9 mouse cellular contexts compared by ENCODE assay signal in the genomic region with DNA sequence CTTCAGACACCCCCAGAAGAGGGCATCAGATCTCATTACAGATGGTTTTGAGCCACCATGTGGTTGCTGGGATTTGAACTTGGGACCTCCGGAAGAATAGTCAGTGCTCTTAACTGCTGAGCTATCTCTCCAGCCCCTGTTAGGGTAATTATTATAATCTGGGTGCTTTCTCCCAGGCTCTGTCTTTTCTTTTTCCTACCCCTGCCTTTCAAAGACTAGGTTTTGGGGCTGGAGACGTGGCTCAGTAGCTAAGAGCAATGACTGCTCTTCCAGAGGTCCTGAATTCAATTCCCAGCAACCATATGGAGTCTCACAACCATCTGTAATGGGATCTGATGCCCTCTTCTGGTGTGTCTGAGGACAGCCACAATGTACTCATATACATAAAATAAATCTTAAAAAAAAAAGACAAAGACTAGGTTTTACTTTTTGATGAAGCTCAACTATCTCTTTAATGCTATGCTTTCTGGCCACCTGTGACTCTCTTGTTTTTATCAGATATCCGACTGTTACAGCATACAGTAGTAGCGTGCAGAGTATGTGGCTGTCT. TPM values are rescaled to one million over a fixed set of nuclear protein-coding genes. Genes with fewer than 3 reads are reported as not detected.
DNase-seq lines count a peak whose midpoint lies in the region; ATAC-seq and TF ChIP-seq lines count a peak whose summit lies in the region.
"Had no signal": no experiment of that assay in that cellular context is flagged by ENCODE, and none has a peak within 500 bp of the region (broad histone marks: within the 10 kb centered on the region; RNA-seq: fewer than 3 reads in every experiment).

No protein-coding gene starts in this region.

- DNase-seq in heart, adult 9 months (ENCODE audit: low spot score in 2 of 2): no peak
- DNase-seq in G1E (ENCODE audit: low spot score): no peak
- DNase-seq in hindbrain, embryonic 10.5 days (ENCODE audit: low spot score): no peak
- DNase-seq in gastrocnemius, postnatal 10 days: no peak
- DNase-seq in gastrocnemius, adult 18-20 months (ENCODE audit: low spot score): no peak
- DNase-seq in layer of hippocampus, postnatal 25 days (ENCODE audit: extremely low spot score in 1 of 2, low spot score in 1 of 2): no peak
- DNase-seq: cerebellum, adult 11 months had no signal

- peak overlapping the region; percentile 74 for H3K9ac ChIP-seq in heart, embryonic 12.5 days

- H3K9me3 ChIP-seq in heart, embryonic 12.5 days (replicated peaks): no peaks in the 10 kb centered on the region
- H3K9me3 ChIP-seq in G1E (replicated peaks): no peaks in the 10 kb centered on the region
- H3K9me3 ChIP-seq in hindbrain, embryonic 10.5 days: no peaks in the 10 kb centered on the region

- peaks cover 9% of the 10 kb centered on the region for H3K4me1 ChIP-seq in heart, embryonic 12.5 days (replicated peaks)
- peaks cover 35% of the 10 kb centered on the region for H3K4me1 ChIP-seq in G1E (ENCODE audit: insufficient read depth, low read depth, low read length)
- peaks cover 35% of the 10 kb centered on the region for H3K4me1 ChIP-seq in hindbrain, embryonic 10.5 days (replicated peaks)

- no peak overlapping the region for H3K27ac ChIP-seq in heart, embryonic 12.5 days (ENCODE audit: poor library complexity, severe bottlenecking)
- peak overlapping the region; percentile 96; the same call in 1 of the 2 replicates for H3K27ac ChIP-seq in hindbrain, embryonic 10.5 days
- H3K27ac ChIP-seq in macrophage: no peak overlapping the region

- no peaks in the 10 kb centered on the region for H3K27me3 ChIP-seq in heart, embryonic 12.5 days (replicated peaks)
- peaks cover 24% of the 10 kb centered on the region for H3K27me3 ChIP-seq in G1E (ENCODE audit: insufficient read depth, low read length)
- no peaks in the 10 kb centered on the region; the same call in 1 of the 2 replicates for H3K27me3 ChIP-seq in hindbrain, embryonic 10.5 days (ENCODE audit: insufficient read depth, poor library complexity, severe bottlenecking)

- no peak for TF ChIP-seq CTCF in G1E (IDR thresholded peaks at IDR 0.05; ENCODE audit: low read depth, low read length)

- 46% methylated on average over 4 of the region's 4 CpGs for WGBS in heart, embryonic 12.5 days
- whole genome bisulfite sequencing in hindbrain, embryonic 10.5 days: 55% methylated on average over 4 of the region's 4 CpGs
- 83% methylated on average over 4 of the region's 4 CpGs for WGBS in macrophage (ENCODE audit: missing documents)

- peaks cover 34% of the 10 kb centered on the region for H3K79me2 ChIP-seq in macrophage (ENCODE audit: inconsistent target)

- H3K36me3 ChIP-seq in heart, embryonic 12.5 days: peaks cover 26% of the 10 kb centered on the region
- H3K36me3 ChIP-seq in G1E (replicated peaks) (peaks cover 30% of the 10 kb centered on the region), macrophage (ENCODE audit: inconsistent target) (peaks cover 18% of the 10 kb centered on the region; the same call in 1 of the 2 replicates)
- peaks cover 28% of the 10 kb centered on the region for H3K36me3 ChIP-seq in hindbrain, embryonic 10.5 days

- peak overlapping the region; percentile 79 for H3K4me2 ChIP-seq in heart, embryonic 12.5 days

- H3K4me3 ChIP-seq in heart, embryonic 12.5 days: peak overlapping the region; percentile 92
- peak overlapping the region; percentile 99; the same call in 1 of the 2 replicates for H3K4me3 ChIP-seq in G1E (ENCODE audit: low read depth, low read length)
- peak overlapping the region; percentile 92 for H3K4me3 ChIP-seq in hindbrain, embryonic 10.5 days
- H3K4me3 ChIP-seq in macrophage (ENCODE audit: inconsistent target): peak overlapping the region; percentile 61; the same call in 1 of the 2 replicates

- ATAC-seq in heart, embryonic 12.5 days (ENCODE audit: insufficient number of reproducible peaks, low FRiP score): no peak
- no peak for ATAC-seq in G1E (ENCODE audit: extremely low read depth, insufficient number of reproducible peaks, low FRiP score, poor library complexity, severe bottlenecking)

RNA-seq across cellular contexts. Expression of a gene that starts 0.9 kb away (rescaled TPM):
- polyA plus RNA-seq in heart, embryonic 12.5 days (2016; fragmentation: Nextera tagmentation; extraction: Ambion mirVana): 131 and 135 TPM in 2 replicates
- total RNA-seq in G1E (2014; fragmentation: Nextera tagmentation) (26.6 and 31.3 TPM in 2 replicates), G1E (2017) (17.6 and 23.7 TPM in 2 replicates)
- polyA plus RNA-seq in G1E (2012) (51.5 and 55.7 TPM in 2 replicates), macrophage (2018) (44.9 to 65.4 TPM (median 49.4 TPM) in 3 replicates)
- polyA plus RNA-seq in hindbrain, embryonic 10.5 days (2016; fragmentation: Nextera tagmentation; extraction: Ambion mirVana): 77.0 and 86.6 TPM in 2 replicates
- total RNA-seq in macrophage (2018; cell fraction: chromatin; rRNA removed): 100 to 1,000 TPM in 9 of 26 experiments, 10 to 100 TPM in 17; 27.2 to 323 (median 74.2) TPM
- 10 to 100 TPM; 30.4 to 85.8 (median 50.3) TPM for total RNA-seq in macrophage (2018; cell fraction: cytosol; rRNA removed)
- total RNA-seq in macrophage (2018; cell fraction: nucleus; rRNA removed): 100 to 1,000 TPM in 5 of 26 experiments, 10 to 100 TPM in 21; 37.1 to 164 (median 63.5) TPM
- 10 to 100 TPM; 37.2 to 45.5 TPM for total RNA-seq in gastrocnemius, postnatal 10 days (2021)
- 10 to 100 TPM; 19.3 to 22.1 TPM for total RNA-seq in gastrocnemius, adult 18-20 months (2021)
- total RNA-seq in layer of hippocampus, postnatal 25 days (2021): 10 to 100 TPM; 29.9 to 31.9 TPM
